Mouse (Mus musculus) bone marrow, adult 2 months (tissue): ENCODE results near the gene Rpl26.

Experiments used
- CTCF ChIP-seq: fragments of 200-500 bp; IDR thresholded peaks from 2 replicates; pipeline ENCODE4 v1.5.1; 2011; ENCODE audit warnings: low read length, control low read depth; ENCODE audit not compliant: control insufficient read depth, insufficient read depth
- POLR2A ChIP-seq: fragments of 200-500 bp; IDR thresholded peaks from 2 replicates; pipeline ENCODE4 v1.6.1; 2011; ENCODE audit warnings: low read depth, mild to moderate bottlenecking, control low read depth, low read length, borderline replicate concordance; ENCODE audit not compliant: control insufficient read depth

- TF ChIP-seq POLR2A (no peak), CTCF (no peak)
Observed at GRCm38 (mm10) chr11:68857329-68857728, 44.1 kb upstream of the Rpl26 start.
